29 mouse cellular contexts compared by ENCODE assay signal in genomic region chr9:35378991-35379390, GRCm38 (mm10). TPM values are rescaled to one million over a fixed set of nuclear protein-coding genes. Genes with fewer than 3 reads are reported as not detected.
DNase-seq lines count a peak whose midpoint lies in the region; ATAC-seq lines count a peak whose summit lies in the region.
"Had no signal": no experiment of that assay in that cellular context is flagged by ENCODE, and none has a peak within 500 bp of the region (broad histone marks: within the 10 kb centered on the region; RNA-seq: fewer than 3 reads in every experiment).

No protein-coding gene starts in this region.

- no peaks in the 10 kb centered on the region for H3K9me3 ChIP-seq in forebrain, embryonic 10.5 days
- no peaks in the 10 kb centered on the region for H3K9me3 ChIP-seq in forebrain, embryonic 13.5 days (replicated peaks)
- H3K9me3 ChIP-seq in midbrain, embryonic 10.5 days (replicated peaks): no peaks in the 10 kb centered on the region
- no peaks in the 10 kb centered on the region for H3K9me3 ChIP-seq in midbrain, embryonic 14.5 days (ENCODE audit: control insufficient read depth, low read length)
- no peaks in the 10 kb centered on the region for H3K9me3 ChIP-seq in embryonic facial prominence, embryonic 12.5 days
- H3K9me3 ChIP-seq: heart, embryonic 12.5 days; kidney, embryonic 15.5 days; limb, embryonic 13.5 days; midbrain, embryonic 12.5 days; stomach, embryonic 15.5 days had no signal

- H3K4me3 ChIP-seq in forebrain, embryonic 10.5 days: no peak overlapping the region
- no peak overlapping the region for H3K4me3 ChIP-seq in forebrain, embryonic 13.5 days
- no peak overlapping the region for H3K4me3 ChIP-seq in midbrain, embryonic 10.5 days
- no peak overlapping the region for H3K4me3 ChIP-seq in midbrain, embryonic 14.5 days (replicated peaks; ENCODE audit: low read depth, low read length)
- no peak overlapping the region for H3K4me3 ChIP-seq in embryonic facial prominence, embryonic 12.5 days
- H3K4me3 ChIP-seq: erythroblast, embryonic 14.5 days; heart, embryonic 12.5 days; kidney, embryonic 15.5 days; limb, embryonic 13.5 days; midbrain, embryonic 12.5 days; stomach, embryonic 15.5 days had no signal

- no peaks in the 10 kb centered on the region for H3K27me3 ChIP-seq in forebrain, embryonic 10.5 days (ENCODE audit: poor library complexity, severe bottlenecking)
- no peaks in the 10 kb centered on the region; the same call in 1 of the 2 replicates for H3K27me3 ChIP-seq in forebrain, embryonic 13.5 days
- H3K27me3 ChIP-seq in midbrain, embryonic 10.5 days (ENCODE audit: low read depth, poor library complexity, severe bottlenecking): peaks cover 8% of the 10 kb centered on the region; the same call in 1 of the 2 replicates
- no peaks in the 10 kb centered on the region for H3K27me3 ChIP-seq in midbrain, embryonic 14.5 days (ENCODE audit: control insufficient read depth, insufficient read depth, low read length)
- no peaks in the 10 kb centered on the region for H3K27me3 ChIP-seq in embryonic facial prominence, embryonic 12.5 days
- H3K27me3 ChIP-seq: kidney, embryonic 15.5 days; limb, embryonic 13.5 days; stomach, embryonic 15.5 days had no signal

- no peak overlapping the region for H3K9ac ChIP-seq in forebrain, embryonic 13.5 days
- H3K9ac ChIP-seq in midbrain, embryonic 14.5 days (replicated peaks; ENCODE audit: low read length): no peak overlapping the region
- H3K9ac ChIP-seq in embryonic facial prominence, embryonic 12.5 days: no peak overlapping the region
- H3K9ac ChIP-seq: heart, embryonic 12.5 days; hindbrain, embryonic 14.5 days; kidney, embryonic 15.5 days; limb, embryonic 13.5 days; midbrain, embryonic 12.5 days; stomach, embryonic 15.5 days had no signal

- DNase-seq in forebrain, embryonic 10.5 days (ENCODE audit: extremely low spot score, low spot score): peak; percentile 15
- no peak for DNase-seq in midbrain, embryonic 10.5 days (ENCODE audit: low spot score)
- DNase-seq in midbrain, embryonic 14.5 days: no peak
- DNase-seq in lung, adult 18-20 months: no peak
- DNase-seq in frontal cortex, adult 2 months (ENCODE audit: extremely low spot score in 1 of 2, low spot score in 1 of 2): no peak
- DNase-seq: adrenal gland, postnatal 14 days; cerebellum, adult 11 months; cerebellum, adult 9-10 months; cerebellum, postnatal 36 days; heart, postnatal 4 days; kidney, adult 18-20 months; kidney, postnatal 25 days; lung, postnatal 36 days; retina, postnatal 1 day; right cerebral cortex, postnatal 25 days; thymus, adult 18-20 months; thymus, postnatal 25 days had no signal

- no peaks in the 10 kb centered on the region for H3K36me3 ChIP-seq in forebrain, embryonic 10.5 days (replicated peaks)
- no peaks in the 10 kb centered on the region for H3K36me3 ChIP-seq in forebrain, embryonic 13.5 days (ENCODE audit: poor library complexity, severe bottlenecking)
- H3K36me3 ChIP-seq in midbrain, embryonic 10.5 days: no peaks in the 10 kb centered on the region
- H3K36me3 ChIP-seq in midbrain, embryonic 14.5 days (ENCODE audit: control insufficient read depth, insufficient read depth, low read length): no peaks in the 10 kb centered on the region
- H3K36me3 ChIP-seq in embryonic facial prominence, embryonic 12.5 days: no peaks in the 10 kb centered on the region
- H3K36me3 ChIP-seq: heart, embryonic 12.5 days; kidney, embryonic 15.5 days; limb, embryonic 13.5 days; midbrain, embryonic 12.5 days; stomach, embryonic 15.5 days had no signal

- H3K4me2 ChIP-seq in forebrain, embryonic 13.5 days: no peak overlapping the region
- H3K4me2 ChIP-seq in midbrain, embryonic 14.5 days (ENCODE audit: low read length): no peak overlapping the region
- no peak overlapping the region for H3K4me2 ChIP-seq in embryonic facial prominence, embryonic 12.5 days (replicated peaks)
- H3K4me2 ChIP-seq: heart, embryonic 12.5 days; hindbrain, embryonic 14.5 days; kidney, embryonic 15.5 days; limb, embryonic 13.5 days; liver, embryonic 11.5 days; midbrain, embryonic 12.5 days; stomach, embryonic 15.5 days had no signal

- 70% methylated on average over 3 of the region's 3 CpGs for WGBS in forebrain, embryonic 10.5 days
- WGBS in forebrain, embryonic 13.5 days: 73% methylated on average over 3 of the region's 3 CpGs
- WGBS in midbrain, embryonic 10.5 days: 56% methylated on average over 3 of the region's 3 CpGs
- 48% methylated on average over 3 of the region's 3 CpGs for WGBS in midbrain, embryonic 14.5 days
- 16% methylated on average over 3 of the region's 3 CpGs for WGBS in embryonic facial prominence, embryonic 12.5 days

- ATAC-seq in forebrain, embryonic 13.5 days: no peak
- ATAC-seq in midbrain, embryonic 14.5 days (ENCODE audit: low FRiP score, low TSS enrichment): no peak
- ATAC-seq in embryonic facial prominence, embryonic 12.5 days (ENCODE audit: insufficient number of reproducible peaks, insufficient read depth, low FRiP score, low TSS enrichment): peak; percentile 23; the same call in 1 of the 2 replicates
- ATAC-seq: forebrain, embryonic 14.5 days; inflammation-experienced regulatory T-cells, adult 6 months had no signal

- peak overlapping the region; percentile 51 for H3K27ac ChIP-seq in forebrain, embryonic 10.5 days
- H3K27ac ChIP-seq in forebrain, embryonic 13.5 days: no peak overlapping the region
- H3K27ac ChIP-seq in midbrain, embryonic 10.5 days (replicated peaks): peak overlapping the region; percentile 63
- H3K27ac ChIP-seq in midbrain, embryonic 14.5 days (replicated peaks; ENCODE audit: low read depth, low read length): no peak overlapping the region
- H3K27ac ChIP-seq in embryonic facial prominence, embryonic 12.5 days: 0 out of 2 replicates have a peak overlapping the region, but pooled peaks have one; percentile 14
- H3K27ac ChIP-seq: hindbrain, embryonic 14.5 days; kidney, embryonic 15.5 days; limb, embryonic 13.5 days; midbrain, embryonic 12.5 days; stomach, embryonic 15.5 days had no signal

- H3K4me1 ChIP-seq in forebrain, embryonic 10.5 days: peaks cover 25% of the 10 kb centered on the region
- H3K4me1 ChIP-seq in forebrain, embryonic 13.5 days: no peaks in the 10 kb centered on the region
- H3K4me1 ChIP-seq in midbrain, embryonic 10.5 days: peaks cover 33% of the 10 kb centered on the region
- no peaks in the 10 kb centered on the region for H3K4me1 ChIP-seq in midbrain, embryonic 14.5 days (ENCODE audit: control insufficient read depth, insufficient read depth, low read length)
- H3K4me1 ChIP-seq in embryonic facial prominence, embryonic 12.5 days: peaks cover 22% of the 10 kb centered on the region
- H3K4me1 ChIP-seq: kidney, embryonic 15.5 days; midbrain, embryonic 12.5 days; stomach, embryonic 15.5 days had no signal

RNA-seq across cellular contexts. Expression of gene Cdon, which starts 41.9 kb away (rescaled TPM):
- polyA plus RNA-seq in forebrain, embryonic 10.5 days (2016; fragmentation: Nextera tagmentation; extraction: Ambion mirVana): 13.4 and 16.2 TPM in 2 replicates
- 20.7 and 22.1 TPM in 2 replicates for polyA plus RNA-seq in forebrain, embryonic 13.5 days (2015; fragmentation: Nextera tagmentation; extraction: Ambion mirVana)
- polyA plus RNA-seq in midbrain, embryonic 10.5 days (2016; fragmentation: Nextera tagmentation; extraction: Ambion mirVana): 10.5 TPM in 2 replicates
- 3.5 and 6.4 TPM in 2 replicates for polyA plus RNA-seq in midbrain, embryonic 14.5 days (2014; fragmentation: Nextera tagmentation; extraction: Ambion mirVana)
- polyA plus RNA-seq in embryonic facial prominence, embryonic 12.5 days (2016; fragmentation: Nextera tagmentation; extraction: Ambion mirVana): 18.3 and 20.8 TPM in 2 replicates
- polyA plus RNA-seq in frontal cortex, adult 2 months (2012; rRNA removed): 5.6 and 7.3 TPM in 2 replicates
- polyA plus RNA-seq: erythroblast, embryonic 14.5 days had no signal

Comparison
In these comparisons a context has a peak if more than half of its experiments do, and no peak if none do; other contexts are left out.
1. H3K27ac ChIP-seq: peak in forebrain, embryonic 10.5 days (single experiment), midbrain, embryonic 10.5 days (single experiment) and embryonic facial prominence, embryonic 12.5 days (single experiment); none in forebrain, embryonic 13.5 days (single experiment) and midbrain, embryonic 14.5 days (single experiment).